Comparison of ENCODE assay signal across 20 mouse cellular contexts in genomic region chr9:77924199-77924598, GRCm38 (mm10). TPM values are rescaled to one million over a fixed set of nuclear protein-coding genes. Genes with fewer than 3 reads are reported as not detected.
A peak's percentile ranks its signal among the peaks of the same experiment; 100 is the strongest.
DNase-seq lines count a peak whose midpoint lies in the region; ATAC-seq and TF ChIP-seq lines count a peak whose summit lies in the region.
"Had no signal": no experiment of that assay in that cellular context is flagged by ENCODE, and none has a peak within 500 bp of the region (broad histone marks: within the 10 kb centered on the region; RNA-seq: fewer than 3 reads in every experiment).

No protein-coding gene starts in this region.

- no peaks in the 10 kb centered on the region for H3K9me3 ChIP-seq in embryonic facial prominence, embryonic 11.5 days (replicated peaks; ENCODE audit: control insufficient read depth, low read length)
- H3K9me3 ChIP-seq in embryonic facial prominence, embryonic 10.5 days = no peaks in the 10 kb centered on the region
- no peaks in the 10 kb centered on the region for H3K9me3 ChIP-seq in hindbrain, embryonic 12.5 days (replicated peaks)
- H3K9me3 ChIP-seq in hindbrain, embryonic 16.5 days (ENCODE audit: control insufficient read depth, low read length) = no peaks in the 10 kb centered on the region
- H3K9me3 ChIP-seq in embryonic facial prominence, embryonic 12.5 days = no peaks in the 10 kb centered on the region
- H3K9me3 ChIP-seq in limb, embryonic 12.5 days = no peaks in the 10 kb centered on the region
- H3K9me3 ChIP-seq in lung, postnatal 0 days (ENCODE audit: low read length) = no peaks in the 10 kb centered on the region
- H3K9me3 ChIP-seq: heart, embryonic 15.5 days; megakaryocyte, embryonic 14.5 days; neural tube, embryonic 12.5 days had no signal

- no peak for DNase-seq in embryonic facial prominence, embryonic 11.5 days (ENCODE audit: low spot score)
- no peak for DNase-seq in embryonic facial prominence, embryonic 10.5 days (ENCODE audit: low spot score)
- no peak for DNase-seq in lung, postnatal 0 days (ENCODE audit: low spot score)
- DNase-seq in B cell, adult 2 months = no peak
- DNase-seq: adrenal gland, postnatal 14 days; cerebellum, adult 8-10 months; gastrocnemius, postnatal 36 days; kidney, adult 8-10 months; liver, postnatal 0 days; midbrain, embryonic 14.5 days; right cerebral cortex, postnatal 25 days had no signal

- no peak for ATAC-seq in embryonic facial prominence, embryonic 11.5 days (replicated peaks; ENCODE audit: insufficient number of reproducible peaks, low FRiP score, low TSS enrichment, low read depth)
- ATAC-seq in hindbrain, embryonic 12.5 days (ENCODE audit: low FRiP score) = 0 out of 2 replicates have a peak, but pooled peaks have one; percentile 9
- no peak for ATAC-seq in hindbrain, embryonic 16.5 days
- no peak for ATAC-seq in embryonic facial prominence, embryonic 12.5 days (ENCODE audit: insufficient number of reproducible peaks, insufficient read depth, low FRiP score, low TSS enrichment)
- ATAC-seq in limb, embryonic 12.5 days (ENCODE audit: insufficient number of reproducible peaks, insufficient read depth, low FRiP score, low TSS enrichment, low read depth) = no peak
- no peak for ATAC-seq in lung, postnatal 0 days
- ATAC-seq: CD4-positive, CD25-positive, alpha-beta regulatory T cell, adult 4 months; liver, postnatal 0 days had no signal

- H3K36me3 ChIP-seq in embryonic facial prominence, embryonic 11.5 days (replicated peaks; ENCODE audit: control insufficient read depth, insufficient read depth, low read depth, low read length) = no peaks in the 10 kb centered on the region
- peaks cover 19% of the 10 kb centered on the region for H3K36me3 ChIP-seq in embryonic facial prominence, embryonic 10.5 days (replicated peaks)
- no peaks in the 10 kb centered on the region for H3K36me3 ChIP-seq in hindbrain, embryonic 12.5 days
- no peaks in the 10 kb centered on the region for H3K36me3 ChIP-seq in hindbrain, embryonic 16.5 days (ENCODE audit: control insufficient read depth, insufficient read depth, low read length)
- no peaks in the 10 kb centered on the region for H3K36me3 ChIP-seq in embryonic facial prominence, embryonic 12.5 days
- H3K36me3 ChIP-seq in limb, embryonic 12.5 days = no peaks in the 10 kb centered on the region
- H3K36me3 ChIP-seq in lung, postnatal 0 days (ENCODE audit: insufficient read depth, low read length) = no peaks in the 10 kb centered on the region
- H3K36me3 ChIP-seq: heart, embryonic 15.5 days; neural tube, embryonic 12.5 days had no signal

- 0 out of 2 replicates have a peak overlapping the region, but pooled peaks have one; percentile 4 for H3K27ac ChIP-seq in embryonic facial prominence, embryonic 11.5 days (replicated peaks; ENCODE audit: low read depth, low read length)
- no peak overlapping the region; the same call in 1 of the 2 replicates for H3K27ac ChIP-seq in embryonic facial prominence, embryonic 10.5 days (replicated peaks)
- H3K27ac ChIP-seq in hindbrain, embryonic 12.5 days = peak overlapping the region; percentile 2; the same call in 1 of the 2 replicates
- no peak overlapping the region for H3K27ac ChIP-seq in hindbrain, embryonic 16.5 days (ENCODE audit: low read depth, low read length)
- peak overlapping the region; percentile 47; the same call in 1 of the 2 replicates for H3K27ac ChIP-seq in embryonic facial prominence, embryonic 12.5 days
- peak overlapping the region; percentile 64 for H3K27ac ChIP-seq in limb, embryonic 12.5 days
- no peak overlapping the region for H3K27ac ChIP-seq in lung, postnatal 0 days (ENCODE audit: low read length)
- H3K27ac ChIP-seq: heart, embryonic 15.5 days; neural tube, embryonic 12.5 days had no signal

- no peak overlapping the region for H3K4me3 ChIP-seq in embryonic facial prominence, embryonic 11.5 days (ENCODE audit: low read depth, low read length)
- H3K4me3 ChIP-seq in embryonic facial prominence, embryonic 10.5 days = no peak overlapping the region
- no peak overlapping the region for H3K4me3 ChIP-seq in hindbrain, embryonic 12.5 days
- no peak overlapping the region for H3K4me3 ChIP-seq in hindbrain, embryonic 16.5 days (ENCODE audit: low read length)
- H3K4me3 ChIP-seq in embryonic facial prominence, embryonic 12.5 days = no peak overlapping the region
- H3K4me3 ChIP-seq in limb, embryonic 12.5 days (replicated peaks) = no peak overlapping the region
- H3K4me3 ChIP-seq in lung, postnatal 0 days (ENCODE audit: low read depth, low read length) = no peak overlapping the region
- H3K4me3 ChIP-seq: heart, embryonic 15.5 days; megakaryocyte, embryonic 14.5 days; neural tube, embryonic 12.5 days had no signal

- TF ChIP-seq CTCF in lung, postnatal 0 days (IDR thresholded peaks at IDR 0.05) = no peak

- H3K4me1 ChIP-seq in embryonic facial prominence, embryonic 11.5 days (ENCODE audit: control insufficient read depth, insufficient read depth, low read length) = no peaks in the 10 kb centered on the region; the same call in none of the 2 replicates
- peaks cover 80% of the 10 kb centered on the region for H3K4me1 ChIP-seq in embryonic facial prominence, embryonic 10.5 days
- H3K4me1 ChIP-seq in hindbrain, embryonic 12.5 days = peaks cover 41% of the 10 kb centered on the region
- H3K4me1 ChIP-seq in hindbrain, embryonic 16.5 days (ENCODE audit: control insufficient read depth, insufficient read depth, low read depth, low read length) = peaks cover 4% of the 10 kb centered on the region
- peaks cover 51% of the 10 kb centered on the region for H3K4me1 ChIP-seq in embryonic facial prominence, embryonic 12.5 days
- peaks cover 57% of the 10 kb centered on the region for H3K4me1 ChIP-seq in limb, embryonic 12.5 days (replicated peaks)
- H3K4me1 ChIP-seq in lung, postnatal 0 days (ENCODE audit: insufficient read depth, low read depth, low read length) = peaks cover 21% of the 10 kb centered on the region; the same call in 1 of the 2 replicates

- no peaks in the 10 kb centered on the region for H3K27me3 ChIP-seq in embryonic facial prominence, embryonic 11.5 days (ENCODE audit: control insufficient read depth, insufficient read depth, low read length)
- no peaks in the 10 kb centered on the region for H3K27me3 ChIP-seq in embryonic facial prominence, embryonic 10.5 days (replicated peaks; ENCODE audit: low read depth, poor library complexity, severe bottlenecking)
- H3K27me3 ChIP-seq in hindbrain, embryonic 12.5 days = no peaks in the 10 kb centered on the region
- H3K27me3 ChIP-seq in hindbrain, embryonic 16.5 days (replicated peaks; ENCODE audit: control insufficient read depth, insufficient read depth, low read length) = no peaks in the 10 kb centered on the region
- no peaks in the 10 kb centered on the region for H3K27me3 ChIP-seq in embryonic facial prominence, embryonic 12.5 days
- no peaks in the 10 kb centered on the region for H3K27me3 ChIP-seq in limb, embryonic 12.5 days
- no peaks in the 10 kb centered on the region for H3K27me3 ChIP-seq in lung, postnatal 0 days (replicated peaks; ENCODE audit: insufficient read depth, low read length)
- H3K27me3 ChIP-seq: heart, embryonic 15.5 days; megakaryocyte, embryonic 14.5 days; neural tube, embryonic 12.5 days had no signal

- WGBS in embryonic facial prominence, embryonic 11.5 days = 81% methylated on average over 11 of the region's 11 CpGs
- 78% methylated on average over 11 of the region's 11 CpGs for WGBS in embryonic facial prominence, embryonic 10.5 days
- WGBS in hindbrain, embryonic 12.5 days = 71% methylated on average over 11 of the region's 11 CpGs
- WGBS in hindbrain, embryonic 16.5 days = 71% methylated on average over 11 of the region's 11 CpGs
- 69% methylated on average over 11 of the region's 11 CpGs for WGBS in embryonic facial prominence, embryonic 12.5 days
- WGBS in limb, embryonic 12.5 days = 85% methylated on average over 11 of the region's 11 CpGs
- WGBS in lung, postnatal 0 days = 76% methylated on average over 11 of the region's 11 CpGs

- TF ChIP-seq EP300 in lung, postnatal 0 days (IDR thresholded peaks at IDR 0.05) = no peak

- H3K4me2 ChIP-seq in embryonic facial prominence, embryonic 11.5 days (ENCODE audit: low read depth, low read length) = no peak overlapping the region
- H3K4me2 ChIP-seq in hindbrain, embryonic 12.5 days (replicated peaks) = no peak overlapping the region
- no peak overlapping the region for H3K4me2 ChIP-seq in hindbrain, embryonic 16.5 days (ENCODE audit: low read length)
- no peak overlapping the region for H3K4me2 ChIP-seq in embryonic facial prominence, embryonic 12.5 days (replicated peaks)
- H3K4me2 ChIP-seq in limb, embryonic 12.5 days = no peak overlapping the region
- no peak overlapping the region for H3K4me2 ChIP-seq in lung, postnatal 0 days (replicated peaks; ENCODE audit: low read depth, low read length)
- H3K4me2 ChIP-seq: heart, embryonic 15.5 days; liver, embryonic 11.5 days; neural tube, embryonic 12.5 days had no signal

- H3K9ac ChIP-seq in embryonic facial prominence, embryonic 11.5 days (replicated peaks; ENCODE audit: low read length) = no peak overlapping the region
- no peak overlapping the region for H3K9ac ChIP-seq in hindbrain, embryonic 12.5 days
- H3K9ac ChIP-seq in hindbrain, embryonic 16.5 days (ENCODE audit: low read depth, low read length) = no peak overlapping the region
- H3K9ac ChIP-seq in embryonic facial prominence, embryonic 12.5 days = no peak overlapping the region
- no peak overlapping the region for H3K9ac ChIP-seq in limb, embryonic 12.5 days (replicated peaks)
- no peak overlapping the region for H3K9ac ChIP-seq in lung, postnatal 0 days (replicated peaks; ENCODE audit: low read depth)
- H3K9ac ChIP-seq: heart, embryonic 15.5 days; liver, postnatal 0 days; neural tube, embryonic 12.5 days had no signal

RNA-seq across cellular contexts. Expression of gene Elovl5, which starts 7.0 kb away (rescaled TPM):
- polyA plus RNA-seq in embryonic facial prominence, embryonic 11.5 days (2014; fragmentation: Nextera tagmentation; extraction: Ambion mirVana) = 97.0 and 106 TPM in 2 replicates
- polyA plus RNA-seq in embryonic facial prominence, embryonic 10.5 days (2016; fragmentation: Nextera tagmentation; extraction: Ambion mirVana) = 90.4 and 96.1 TPM in 2 replicates
- 68.6 and 69.3 TPM in 2 replicates for polyA plus RNA-seq in hindbrain, embryonic 12.5 days (2016; fragmentation: Nextera tagmentation; extraction: Ambion mirVana)
- 73.3 and 73.8 TPM in 2 replicates for polyA plus RNA-seq in hindbrain, embryonic 16.5 days (2015; fragmentation: Nextera tagmentation; extraction: Ambion mirVana)
- polyA plus RNA-seq in embryonic facial prominence, embryonic 12.5 days (2016; fragmentation: Nextera tagmentation; extraction: Ambion mirVana) = 74.7 and 76.7 TPM in 2 replicates
- polyA plus RNA-seq in limb, embryonic 12.5 days (2016; fragmentation: Nextera tagmentation; extraction: Ambion mirVana) = 71.9 and 75.5 TPM in 2 replicates
- polyA plus RNA-seq in lung, postnatal 0 days (2015; fragmentation: Nextera tagmentation; extraction: Ambion mirVana) = 179 and 213 TPM in 2 replicates

Comparison
In these comparisons a context has a peak if more than half of its experiments do, and no peak if none do; other contexts are left out.
1. H3K27ac ChIP-seq: peak in embryonic facial prominence, embryonic 11.5 days (single experiment), hindbrain, embryonic 12.5 days (single experiment), embryonic facial prominence, embryonic 12.5 days (single experiment) and limb, embryonic 12.5 days (single experiment); none in embryonic facial prominence, embryonic 10.5 days (single experiment), hindbrain, embryonic 16.5 days (single experiment) and lung, postnatal 0 days (single experiment).